Mouse (Mus musculus): ENCODE measurements around the gene Nrarp. TPM values are rescaled to one million over a fixed set of nuclear protein-coding genes. Genes with fewer than 3 reads are reported as not detected.

Gene Nrarp
- polyA plus RNA-seq, 1 experiment from 2014 or later, result 21.4 TPM

GRCm38 (mm10) chr2:25187841-25188240, 7.3 kb downstream of the Nrarp start:
- Histone ChIP-seq H3K4me2 (no peak overlapping the region), H3K4me3 (no peak overlapping the region), H3K27ac (no peak overlapping the region), H3K36me3 (no peaks in the 10 kb centered on the region), H3K4me1 (replicated peaks) (peaks cover 34% of the 10 kb centered on the region), H3K9me3 (no peaks in the 10 kb centered on the region), H3K9ac (no peak overlapping the region), H3K27me3 (no peaks in the 10 kb centered on the region)
- 87% methylated on average over 6 of the region's 6 CpGs for WGBS
- no peak for ATAC-seq (ENCODE audit: low FRiP score)

GRCm38 (mm10) chr2:25193330-25193770, 12.8 kb downstream of the Nrarp start:
- H3K9ac ChIP-seq, result 0 out of 2 replicates have a peak overlapping the region, but pooled peaks have one; percentile 8
- WGBS, result 2% methylated on average over 6 of the region's 6 CpGs

GRCm38 (mm10) chr2:25194006-25194405, 13.4 kb downstream of the Nrarp start:
- peaks cover 12% of the 10 kb centered on the region for H3K4me1 ChIP-seq (replicated peaks)
- no peak overlapping the region for H3K4me3 ChIP-seq
- ATAC-seq (ENCODE audit: low FRiP score), result no peak
- H3K4me2 ChIP-seq, result no peak overlapping the region
- peaks cover 13% of the 10 kb centered on the region for H3K36me3 ChIP-seq
- peak overlapping the region; percentile 8; the same call in 1 of the 2 replicates for H3K9ac ChIP-seq
- no peaks in the 10 kb centered on the region for H3K9me3 ChIP-seq
- peaks cover 42% of the 10 kb centered on the region for H3K27me3 ChIP-seq
- 82% methylated on average over 5 of the region's 5 CpGs for WGBS
- no peak overlapping the region for H3K27ac ChIP-seq

More at GRCm38 (mm10) chr2:25193330-25193770, 12.8 kb downstream of the Nrarp start:
- Histone ChIP-seq H3K4me2 (no peak overlapping the region), H3K4me3 (no peak overlapping the region), H3K9me3 (no peaks in the 10 kb centered on the region), H3K4me1 (replicated peaks) (peaks cover 12% of the 10 kb centered on the region), H3K27ac (no peak overlapping the region), H3K27me3 (peaks cover 42% of the 10 kb centered on the region), H3K36me3 (peaks cover 7% of the 10 kb centered on the region)
- ATAC-seq (ENCODE audit: low FRiP score), result peak; percentile 79

GRCm38 (mm10) chr2:25194486-25195171, 14.1 kb downstream of the Nrarp start:
- Histone ChIP-seq H3K9me3 (no peaks in the 10 kb centered on the region), H3K4me3 (no peak overlapping the region), H3K27ac (no peak overlapping the region), H3K27me3 (peaks cover 42% of the 10 kb centered on the region), H3K4me1 (replicated peaks) (peaks cover 12% of the 10 kb centered on the region), H3K9ac (no peak overlapping the region), H3K36me3 (peaks cover 18% of the 10 kb centered on the region), H3K4me2 (no peak overlapping the region)
- no peak for ATAC-seq (ENCODE audit: low FRiP score)
- WGBS, result 88% methylated on average over 17 of the region's 17 CpGs

- 21% methylated on average over 55 of the region's 55 CpGs for WGBS
- Histone ChIP-seq H3K4me3 (no peak overlapping the region), H3K36me3 (peaks cover 27% of the 10 kb centered on the region), H3K27me3 (peaks cover 42% of the 10 kb centered on the region), H3K9ac (0 out of 2 replicates have a peak overlapping the region, but pooled peaks have one; percentile 13), H3K4me1 (replicated peaks) (peaks cover 12% of the 10 kb centered on the region), H3K27ac (no peak overlapping the region), H3K4me2 (peak overlapping the region; percentile 32), H3K9me3 (no peaks in the 10 kb centered on the region)
- no peak for ATAC-seq (ENCODE audit: low FRiP score)
Observed at GRCm38 (mm10) chr2:25195211-25196156, 14.9 kb downstream of the Nrarp start.

- Histone ChIP-seq H3K9ac (no peak within 1 kb of the TSS), H3K4me2 (peak within 1 kb of the TSS; percentile 32), H3K36me3 (peaks cover 36% of the 10 kb centered on the region), H3K27me3 (peaks cover 42% of the 10 kb centered on the region), H3K4me3 (no peak within 1 kb of the TSS), H3K9me3 (no peaks in the 10 kb centered on the region), H3K4me1 (replicated peaks) (peaks cover 12% of the 10 kb centered on the region), H3K27ac (no peak within 1 kb of the TSS)
- 18% methylated on average over 8 of the region's 8 CpGs for WGBS
- ATAC-seq (ENCODE audit: low FRiP score), result no peak
Observed at GRCm38 (mm10) chr2:25196172-25196954, 15.8 kb downstream of the Nrarp start, which contains the start of gene Tor4a. Tor4a (minus strand) TSS chr2:25196886.

- Histone ChIP-seq H3K4me1 (replicated peaks) (peaks cover 12% of the 10 kb centered on the region), H3K9me3 (no peaks in the 10 kb centered on the region), H3K9ac (no peak overlapping the region), H3K27ac (no peak overlapping the region), H3K4me2 (no peak overlapping the region), H3K4me3 (no peak overlapping the region), H3K27me3 (peaks cover 42% of the 10 kb centered on the region), H3K36me3 (peaks cover 44% of the 10 kb centered on the region)
- WGBS, result 25% methylated on average over 2 of the region's 2 CpGs
- no peak for ATAC-seq (ENCODE audit: low FRiP score)
Observed at GRCm38 (mm10) chr2:25197191-25197590, 16.6 kb downstream of the Nrarp start.

GRCm38 (mm10) chr2:25197946-25198345, 17.4 kb downstream of the Nrarp start:
- H3K4me3 ChIP-seq, result no peak overlapping the region
- peaks cover 42% of the 10 kb centered on the region for H3K27me3 ChIP-seq
- H3K4me2 ChIP-seq, result no peak overlapping the region
- no peak for ATAC-seq (ENCODE audit: low FRiP score)
- peaks cover 12% of the 10 kb centered on the region for H3K4me1 ChIP-seq (replicated peaks)
- H3K27ac ChIP-seq, result no peak overlapping the region
- H3K9ac ChIP-seq, result no peak overlapping the region
- no peaks in the 10 kb centered on the region for H3K9me3 ChIP-seq
- H3K36me3 ChIP-seq, result peaks cover 51% of the 10 kb centered on the region

GRCm38 (mm10) chr2:25200631-25201030, 20.1 kb downstream of the Nrarp start:
- no peak for ATAC-seq (ENCODE audit: low FRiP score)
- Histone ChIP-seq H3K36me3 (peaks cover 78% of the 10 kb centered on the region), H3K4me3 (no peak overlapping the region)

GRCm38 (mm10) chr2:25203631-25204214, 23.2 kb downstream of the Nrarp start:
- Histone ChIP-seq H3K27me3 (no peaks in the 10 kb centered on the region), H3K4me2 (no peak overlapping the region), H3K9ac (no peak overlapping the region), H3K4me3 (no peak overlapping the region), H3K4me1 (replicated peaks) (peaks cover 18% of the 10 kb centered on the region), H3K9me3 (no peaks in the 10 kb centered on the region), H3K36me3 (peaks cover 94% of the 10 kb centered on the region), H3K27ac (no peak overlapping the region)
- no peak for ATAC-seq (ENCODE audit: low FRiP score)
- 71% methylated on average over 4 of the region's 4 CpGs for WGBS

More at GRCm38 (mm10) chr2:25200631-25201030, 20.1 kb downstream of the Nrarp start:
- 96% methylated on average over 2 of the region's 2 CpGs for WGBS
- peaks cover 5% of the 10 kb centered on the region for H3K4me1 ChIP-seq (replicated peaks)
- no peak overlapping the region for H3K4me2 ChIP-seq
- no peaks in the 10 kb centered on the region for H3K9me3 ChIP-seq
- peaks cover 23% of the 10 kb centered on the region for H3K27me3 ChIP-seq
- H3K27ac ChIP-seq, result no peak overlapping the region
- H3K9ac ChIP-seq, result no peak overlapping the region

GRCm38 (mm10) chr2:25207593-25207992, 27.0 kb downstream of the Nrarp start:
- no peak overlapping the region for H3K4me3 ChIP-seq
- no peaks in the 10 kb centered on the region for H3K27me3 ChIP-seq
- no peak overlapping the region for H3K4me2 ChIP-seq
- H3K9ac ChIP-seq, result no peak overlapping the region; the same call in 1 of the 2 replicates
- peaks cover 58% of the 10 kb centered on the region for H3K36me3 ChIP-seq
- no peak overlapping the region for H3K27ac ChIP-seq
- H3K9me3 ChIP-seq, result no peaks in the 10 kb centered on the region
- H3K4me1 ChIP-seq (replicated peaks), result peaks cover 42% of the 10 kb centered on the region
- no peak for ATAC-seq (ENCODE audit: low FRiP score)
- WGBS, result 92% methylated on average over 1 of the region's 1 CpGs

All from hindbrain, embryonic 13.5 days (tissue).